Mouse (Mus musculus): ENCODE measurements around the gene Tap1.

DNA sequence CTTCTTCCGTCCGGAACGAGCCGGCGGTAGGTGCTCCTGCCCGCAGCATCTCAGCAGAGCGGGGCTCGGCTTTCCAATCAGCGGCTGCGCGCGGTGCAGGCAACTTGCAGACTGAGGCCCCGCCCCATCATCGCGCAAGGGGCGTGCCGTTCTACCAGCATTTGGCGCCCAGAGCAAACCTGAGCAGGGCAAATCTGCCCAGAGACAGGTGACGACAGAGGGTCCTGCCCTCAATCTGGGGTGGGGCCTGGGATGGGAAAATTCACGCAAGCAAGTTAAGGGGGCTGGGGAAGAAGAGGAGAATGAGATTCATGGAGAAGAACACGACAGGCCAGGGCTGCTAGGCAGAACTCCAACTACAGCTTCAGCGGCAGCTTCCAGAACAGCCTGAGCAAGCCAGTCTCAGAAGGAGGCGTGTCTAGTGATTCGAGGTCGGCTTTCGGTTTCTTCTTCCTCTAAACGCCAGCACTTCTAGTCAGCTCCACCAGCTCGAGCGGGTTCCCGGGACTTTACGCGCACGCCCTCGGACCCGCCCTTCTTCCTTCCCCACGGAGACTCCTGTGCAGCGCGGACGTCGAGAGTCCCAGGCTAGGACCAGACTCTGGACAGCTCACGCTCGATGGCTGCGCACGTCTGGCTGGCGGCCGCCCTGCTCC is at the start of gene Tap1, which contains the start of gene Psmb9:
- TF ChIP-seq USF1 (IDR thresholded peaks at IDR 0.05; ENCODE audit: low read depth, low read length) (no peak), POLR2A (IDR thresholded peaks at IDR 0.05; ENCODE audit: control insufficient read depth in 1 of 2, insufficient read depth in 1 of 2, low read depth in 1 of 2, low read length in 2 of 2, poor library complexity in 1 of 2) (peak in 1 of 2 experiments; percentile 74; a peak in 2 of 4 replicates), EP300 (IDR thresholded peaks at IDR 0.05; ENCODE audit: low read depth in 1 of 2, low read length in 2 of 2) (no peak), ELF1 (IDR thresholded peaks at IDR 0.05; ENCODE audit: low read depth, low read length) (no peak), SIN3A (IDR thresholded peaks at IDR 0.05; ENCODE audit: low read length) (peak; percentile 64), ZC3H11A (IDR thresholded peaks at IDR 0.05; ENCODE audit: low read depth, low read length) (no peak), MAFK (IDR thresholded peaks at IDR 0.05; ENCODE audit: borderline replicate concordance, low read depth, low read length) (no peak), POLR2AphosphoS2 (IDR thresholded peaks at IDR 0.05; ENCODE audit: low read length) (no peak), CTCF (IDR thresholded peaks at IDR 0.05 in 2 of 3, conservative IDR thresholded peaks at IDR 0.05 in 1 of 3; ENCODE audit: control insufficient read depth in 1 of 3, insufficient read depth in 1 of 3, low read depth in 2 of 3, low read length in 3 of 3, poor library complexity in 1 of 3, severe bottlenecking in 1 of 3) (no peak)
